Mouse (Mus musculus): ENCODE data around the gene Tenm3.

GRCm38 (mm10) chr8:48865972-48866371, 22.2 kb upstream of the Tenm3 start:
- no peak for TF ChIP-seq POLR2A (IDR thresholded peaks at IDR 0.05; ENCODE audit: low read depth, low read length)
- no peak for TF ChIP-seq CTCF (IDR thresholded peaks at IDR 0.05; ENCODE audit: borderline replicate concordance, insufficient read depth, low read length)
